Mouse (Mus musculus) intestine, embryonic 16.5 days (tissue): ENCODE data around the gene Dio1. TPM values are rescaled to one million over a fixed set of nuclear protein-coding genes. Genes with fewer than 3 reads are reported as not detected.

Experiments
- ATAC-seq: fragments of 200-750 bp; cut with Nextera tagmentation; 2 replicates; pipeline ENCODE4 v1.8.0; 2017; ENCODE audit warnings: moderate TSS enrichment, moderate library complexity
- H3K27ac ChIP-seq: fragments of 300-500 bp; sonication (generic); 2 replicates; pipeline ENCODE4 v1.5.1; 2014; ENCODE audit warnings: mild to moderate bottlenecking, low read length
- H3K27me3 ChIP-seq: fragments of 300-500 bp; sonication (generic); replicated peaks from 2 replicates; pipeline ENCODE4 v1.6.1; 2014; ENCODE audit warnings: low read length, control low read depth, mixed read lengths; ENCODE audit not compliant: control insufficient read depth, insufficient read depth
- H3K36me3 ChIP-seq: fragments of 300-500 bp; sonication (generic); 2 replicates; pipeline ENCODE4 v1.6.1; 2014; ENCODE audit warnings: low read length, control low read depth; ENCODE audit not compliant: control insufficient read depth, insufficient read depth
- H3K4me1 ChIP-seq: fragments of 300-500 bp; sonication (generic); 2 replicates; pipeline ENCODE4 v1.6.1; 2014; ENCODE audit warnings: low read length, control low read depth, mixed read lengths; ENCODE audit not compliant: control insufficient read depth, insufficient read depth
- H3K4me2 ChIP-seq: fragments of 300-500 bp; sonication (generic); 2 replicates; pipeline ENCODE4 v1.6.1; 2014; ENCODE audit warnings: low read depth, low read length, control low read depth
- H3K4me3 ChIP-seq: fragments of 300-500 bp; sonication (generic); 2 replicates; pipeline ENCODE4 v1.5.1; 2014; ENCODE audit warnings: mild to moderate bottlenecking, low read length
- H3K9ac ChIP-seq: fragments of 300-500 bp; sonication (generic); 2 replicates; pipeline ENCODE4 v1.6.1; 2014; ENCODE audit warnings: low read depth, low read length
- H3K9me3 ChIP-seq: fragments of 300-500 bp; sonication (generic); 2 replicates; pipeline ENCODE4 v1.6.1; 2016; ENCODE audit warnings: low read length, control low read depth; ENCODE audit not compliant: control insufficient read depth
- WGBS: fragments of 180-500 bp; shearing (Covaris S2); extraction: QIAGEN DNeasy Blood & Tissue Kit; methylation state at CpG from one replicate; pipeline ENCODE4 v1.1.7; 2014; 5-methylcytosine and 5-hydroxymethylcytosine counted together
- polyA plus RNA-seq: library from polyadenylated mRNA; unstranded; fragments of >200 nt; fragmentation: Nextera tagmentation; extraction: Ambion mirVana; gene quantifications from 2 replicates; pipeline ENCODE4 v1.2.1, GENCODE M21; 2015

Dio1 gene
- polyA plus RNA-seq, 1 experiment from 2014 or later = 3.3 TPM

GRCm38 (mm10) chr4:107303531-107303930, 3.4 kb downstream of the Dio1 start:
- peaks cover 24% of the 10 kb centered on the region for H3K4me1 ChIP-seq
- 0 out of 2 replicates have a peak overlapping the region, but pooled peaks have one; percentile 4 for H3K9ac ChIP-seq
- no peaks in the 10 kb centered on the region for H3K27me3 ChIP-seq
- H3K9me3 ChIP-seq = no peaks in the 10 kb centered on the region
- no peak overlapping the region for H3K4me3 ChIP-seq
- ATAC-seq = no peak
- no peak overlapping the region for H3K27ac ChIP-seq
- H3K36me3 ChIP-seq = no peaks in the 10 kb centered on the region
- 54% methylated on average over 3 of the region's 3 CpGs for WGBS
- no peak overlapping the region for H3K4me2 ChIP-seq

- 54% methylated on average over 4 of the region's 4 CpGs for WGBS
- Histone ChIP-seq H3K9ac (no peak overlapping the region), H3K27me3 (no peaks in the 10 kb centered on the region), H3K9me3 (no peaks in the 10 kb centered on the region), H3K4me3 (no peak overlapping the region), H3K4me1 (peaks cover 24% of the 10 kb centered on the region), H3K27ac (peak overlapping the region; percentile 46), H3K4me2 (no peak overlapping the region), H3K36me3 (no peaks in the 10 kb centered on the region)
- ATAC-seq = peak; percentile 67
These were observed 4.1 kb downstream of the Dio1 start for GRCm38 (mm10) chr4:107302832-107303231.

- Histone ChIP-seq H3K9ac (no peak overlapping the region), H3K36me3 (no peaks in the 10 kb centered on the region), H3K27me3 (no peaks in the 10 kb centered on the region), H3K9me3 (no peaks in the 10 kb centered on the region), H3K4me1 (peaks cover 24% of the 10 kb centered on the region), H3K4me3 (no peak overlapping the region), H3K4me2 (no peak overlapping the region), H3K27ac (no peak overlapping the region)
- no peak for ATAC-seq
- 81% methylated on average over 9 of the region's 9 CpGs for WGBS
These were observed 4.7 kb downstream of the Dio1 start for GRCm38 (mm10) chr4:107302221-107302620.

GRCm38 (mm10) chr4:107300902-107301555, 5.9 kb downstream of the Dio1 start:
- ATAC-seq = no peak
- H3K4me1 ChIP-seq = peaks cover 13% of the 10 kb centered on the region
- no peak overlapping the region for H3K27ac ChIP-seq
- H3K36me3 ChIP-seq = no peaks in the 10 kb centered on the region
- no peak overlapping the region for H3K4me2 ChIP-seq
- no peak overlapping the region for H3K4me3 ChIP-seq
- H3K9me3 ChIP-seq = no peaks in the 10 kb centered on the region
- H3K27me3 ChIP-seq = no peaks in the 10 kb centered on the region
- no peak overlapping the region for H3K9ac ChIP-seq
- WGBS = 90% methylated on average over 1 of the region's 1 CpGs

- Histone ChIP-seq H3K9me3 (no peaks in the 10 kb centered on the region), H3K4me2 (no peak overlapping the region), H3K4me3 (no peak overlapping the region), H3K36me3 (no peaks in the 10 kb centered on the region), H3K27me3 (no peaks in the 10 kb centered on the region), H3K4me1 (peaks cover 12% of the 10 kb centered on the region), H3K27ac (no peak overlapping the region), H3K9ac (no peak overlapping the region)
- no peak for ATAC-seq
- WGBS = 81% methylated on average over 4 of the region's 4 CpGs
These were observed 6.6 kb downstream of the Dio1 start for GRCm38 (mm10) chr4:107300371-107300770.

- H3K36me3 ChIP-seq = no peaks in the 10 kb centered on the region
- no peaks in the 10 kb centered on the region for H3K27me3 ChIP-seq
- H3K27ac ChIP-seq = no peak overlapping the region
- WGBS = 76% methylated on average over 7 of the region's 7 CpGs
- no peak for ATAC-seq
- H3K9me3 ChIP-seq = no peaks in the 10 kb centered on the region
- peaks cover 12% of the 10 kb centered on the region for H3K4me1 ChIP-seq
- H3K4me3 ChIP-seq = no peak overlapping the region
- no peak overlapping the region for H3K9ac ChIP-seq
- H3K4me2 ChIP-seq = no peak overlapping the region
These were observed 7.1 kb downstream of the Dio1 start for GRCm38 (mm10) chr4:107299779-107300340.

GRCm38 (mm10) chr4:107298071-107298606, 8.8 kb downstream of the Dio1 start:
- Histone ChIP-seq H3K27ac (no peak overlapping the region), H3K4me3 (no peak overlapping the region), H3K27me3 (no peaks in the 10 kb centered on the region), H3K4me1 (peaks cover 12% of the 10 kb centered on the region), H3K4me2 (no peak overlapping the region), H3K9me3 (no peaks in the 10 kb centered on the region), H3K36me3 (no peaks in the 10 kb centered on the region), H3K9ac (no peak overlapping the region)
- peak; percentile 54 for ATAC-seq
- WGBS = 71% methylated on average over 8 of the region's 8 CpGs

GRCm38 (mm10) chr4:107292273-107292662, 14.7 kb downstream of the Dio1 start:
- WGBS = 32% methylated on average over 4 of the region's 4 CpGs
- peak; percentile 80 for ATAC-seq
- H3K9me3 ChIP-seq = no peaks in the 10 kb centered on the region
- peaks cover 9% of the 10 kb centered on the region for H3K4me1 ChIP-seq
- H3K27ac ChIP-seq = no peak overlapping the region
- H3K27me3 ChIP-seq = no peaks in the 10 kb centered on the region
- no peaks in the 10 kb centered on the region for H3K36me3 ChIP-seq
- no peak overlapping the region for H3K4me3 ChIP-seq
- H3K9ac ChIP-seq = no peak overlapping the region
- no peak overlapping the region for H3K4me2 ChIP-seq

- Histone ChIP-seq H3K27ac (no peak overlapping the region), H3K27me3 (no peaks in the 10 kb centered on the region), H3K36me3 (no peaks in the 10 kb centered on the region), H3K9me3 (no peaks in the 10 kb centered on the region), H3K4me1 (peaks cover 9% of the 10 kb centered on the region), H3K4me2 (no peak overlapping the region), H3K9ac (no peak overlapping the region), H3K4me3 (no peak overlapping the region)
- WGBS = 81% methylated on average over 7 of the region's 7 CpGs
- ATAC-seq = peak; percentile 22; the same call in 1 of the 2 replicates
These were observed 15.2 kb downstream of the Dio1 start for GRCm38 (mm10) chr4:107291611-107292272.
